Mouse (Mus musculus) layer of hippocampus, adult 11-12 months (tissue): ENCODE data around the gene Insm1.

Experiments used
- DNase-seq: peaks from one replicate; pipeline ENCODE4 v3.0.0; 2022; ENCODE audit warnings: low spot score

The Insm1 gene

GRCm38 (mm10) chr2:146221076-146221928 is at the start of gene Insm1:
Gene Insm1, plus strand, starts transcription at chr2:146221921.
- peak; percentile 37 for DNase-seq

- DNase-seq: no peak
Measured at GRCm38 (mm10) chr2:146172106-146172505, 49.6 kb upstream of the Insm1 start.

GRCm38 (mm10) chr2:146174173-146174572 is 47.5 kb upstream of the Insm1 start:
- peak; percentile 13 for DNase-seq

GRCm38 (mm10) chr2:146178718-146179117 is 43.0 kb upstream of the Insm1 start:
- no peak for DNase-seq

- DNase-seq: no peak
Measured at GRCm38 (mm10) chr2:146183830-146184793, 37.6 kb upstream of the Insm1 start.

GRCm38 (mm10) chr2:146196126-146196525 is 25.6 kb upstream of the Insm1 start:
- DNase-seq: peak; percentile 32

- no peak for DNase-seq
Measured at GRCm38 (mm10) chr2:146197947-146198346, 23.8 kb upstream of the Insm1 start.

- no peak for DNase-seq
Measured at GRCm38 (mm10) chr2:146210968-146211367, 10.8 kb upstream of the Insm1 start.

GRCm38 (mm10) chr2:146214715-146215114 is 7.0 kb upstream of the Insm1 start:
- DNase-seq: peak; percentile 54

GRCm38 (mm10) chr2:146216111-146217064 is 5.3 kb upstream of the Insm1 start:
- DNase-seq: no peak

- DNase-seq: no peak
Measured at GRCm38 (mm10) chr2:146217227-146217980, 4.3 kb upstream of the Insm1 start.

GRCm38 (mm10) chr2:146218161-146218691 is 3.5 kb upstream of the Insm1 start:
- no peak for DNase-seq

GRCm38 (mm10) chr2:146218881-146219535 is 2.7 kb upstream of the Insm1 start:
- no peak for DNase-seq

- no peak for DNase-seq
Measured at GRCm38 (mm10) chr2:146219791-146220190, 1.9 kb upstream of the Insm1 start.

- DNase-seq: no peak
Measured at GRCm38 (mm10) chr2:146220591-146221075, 1.1 kb upstream of the Insm1 start.

- DNase-seq: peak; percentile 24
Measured at GRCm38 (mm10) chr2:146221929-146222278, 183 bp downstream of the Insm1 start.

GRCm38 (mm10) chr2:146222279-146223175 is 806 bp downstream of the Insm1 start:
- no peak for DNase-seq

GRCm38 (mm10) chr2:146223176-146223905 is 1.6 kb downstream of the Insm1 start:
- no peak for DNase-seq
